Mouse (Mus musculus): Measurements from ENCODE around the gene Ndufb8. TPM values are rescaled to one million over a fixed set of nuclear protein-coding genes. Genes with fewer than 3 reads are reported as not detected.
A peak's percentile ranks its signal among the peaks of the same experiment; 100 is the strongest.

The Ndufb8 gene
- polyA plus RNA-seq, 1 experiment from 2014 or later = 617 TPM

DNA sequence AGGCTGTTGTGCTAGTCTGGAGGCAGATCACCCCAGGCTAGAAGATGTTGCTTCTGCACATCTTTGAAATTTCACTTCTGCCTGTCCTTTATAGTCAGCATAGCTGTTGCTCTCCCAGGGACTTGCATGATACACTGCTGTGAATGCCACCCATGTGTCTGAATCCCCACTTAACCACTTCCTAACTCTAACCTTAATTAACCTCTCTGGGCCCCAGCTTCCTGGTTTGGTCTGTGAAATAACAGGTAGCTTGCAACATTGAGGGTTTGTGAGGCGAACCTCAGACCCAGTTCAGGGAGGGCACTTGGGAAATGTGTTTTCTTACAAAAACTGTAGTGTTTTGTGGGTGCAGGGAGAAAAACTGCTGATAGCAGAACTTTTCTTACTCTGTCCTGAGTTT lies 22.8 kb upstream of the Ndufb8 start:
- Histone ChIP-seq H3K27ac (ENCODE audit: low read depth) (no peak overlapping the region), H3K9me3 (ENCODE audit: control insufficient read depth, low read length) (no peaks in the 10 kb centered on the region), H3K27me3 (replicated peaks; ENCODE audit: control insufficient read depth, insufficient read depth, low read length) (no peaks in the 10 kb centered on the region), H3K4me2 (ENCODE audit: low read length) (no peak overlapping the region), H3K4me1 (replicated peaks; ENCODE audit: control insufficient read depth, insufficient read depth, low read length) (no peaks in the 10 kb centered on the region), H3K36me3 (ENCODE audit: control insufficient read depth, insufficient read depth, low read length) (peaks cover 18% of the 10 kb centered on the region), H3K4me3 (ENCODE audit: low read depth, low read length) (no peak overlapping the region), H3K9ac (ENCODE audit: low read length) (no peak overlapping the region)
- DNase-seq (ENCODE audit: low spot score) (no peak), ATAC-seq (replicated peaks; ENCODE audit: low FRiP score, low TSS enrichment, low read depth) (no peak)
- WGBS = 66% methylated on average over 1 of the region's 1 CpGs

DNA sequence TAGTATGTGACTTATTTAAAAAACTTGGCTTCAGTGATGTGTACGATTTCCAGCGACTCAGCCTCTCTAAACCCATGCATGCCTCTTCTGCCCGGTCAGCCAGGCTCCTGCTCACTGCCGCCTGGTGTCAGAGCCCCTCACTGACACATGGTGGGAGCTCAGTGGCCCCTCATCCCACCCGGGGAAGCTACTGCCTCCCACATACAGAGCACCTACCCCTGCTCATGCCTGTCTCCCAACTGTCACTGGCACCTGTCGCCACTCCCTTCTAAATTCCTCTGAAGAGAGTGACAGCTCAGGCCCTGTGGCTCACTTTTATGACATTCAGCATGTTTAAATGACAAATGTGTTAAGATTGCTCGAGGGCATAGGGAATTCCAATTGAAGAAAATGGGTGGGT lies 21.0 kb upstream of the Ndufb8 start:
- H3K4me3 ChIP-seq (ENCODE audit: low read depth, low read length) = no peak overlapping the region
- peaks cover 35% of the 10 kb centered on the region for H3K36me3 ChIP-seq (ENCODE audit: control insufficient read depth, insufficient read depth, low read length)
- no peaks in the 10 kb centered on the region for H3K27me3 ChIP-seq (replicated peaks; ENCODE audit: control insufficient read depth, insufficient read depth, low read length)
- H3K4me2 ChIP-seq (ENCODE audit: low read length) = no peak overlapping the region
- ATAC-seq (replicated peaks; ENCODE audit: low FRiP score, low TSS enrichment, low read depth) = no peak
- H3K27ac ChIP-seq (ENCODE audit: low read depth) = no peak overlapping the region
- no peaks in the 10 kb centered on the region for H3K9me3 ChIP-seq (ENCODE audit: control insufficient read depth, low read length)
- H3K4me1 ChIP-seq (replicated peaks; ENCODE audit: control insufficient read depth, insufficient read depth, low read length) = no peaks in the 10 kb centered on the region
- no peak overlapping the region for H3K9ac ChIP-seq (ENCODE audit: low read length)
- no peak for DNase-seq (ENCODE audit: low spot score)
- WGBS = 56% methylated on average over 7 of the region's 7 CpGs

DNA sequence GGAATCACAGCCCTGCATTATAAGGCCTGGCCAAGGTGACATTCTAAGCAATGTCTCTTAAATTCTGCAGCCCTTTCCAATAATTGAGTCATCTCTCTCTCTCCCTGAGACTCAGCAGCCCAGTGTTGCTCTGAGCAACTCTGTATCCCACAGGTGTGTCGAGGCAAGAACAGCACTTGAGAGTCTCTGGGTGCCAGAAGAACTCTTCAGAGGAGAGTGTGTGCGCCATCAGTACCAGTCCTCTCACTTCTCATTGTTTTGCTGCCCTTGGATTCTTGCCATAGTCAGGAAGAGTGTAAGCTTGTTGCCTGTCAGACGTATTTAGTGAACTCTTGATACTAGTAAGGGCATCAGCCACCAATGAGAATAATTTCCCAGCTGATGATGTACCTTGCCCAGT lies 12.5 kb upstream of the Ndufb8 start:
- no peak overlapping the region for H3K4me3 ChIP-seq (ENCODE audit: low read depth, low read length)
- H3K27me3 ChIP-seq (replicated peaks; ENCODE audit: control insufficient read depth, insufficient read depth, low read length) = no peaks in the 10 kb centered on the region
- no peaks in the 10 kb centered on the region for H3K9me3 ChIP-seq (ENCODE audit: control insufficient read depth, low read length)
- DNase-seq (ENCODE audit: low spot score) (no peak), ATAC-seq (replicated peaks; ENCODE audit: low FRiP score, low TSS enrichment, low read depth) (no peak)
- WGBS = 89% methylated on average over 3 of the region's 3 CpGs
- H3K36me3 ChIP-seq (ENCODE audit: control insufficient read depth, insufficient read depth, low read length) = peaks cover 84% of the 10 kb centered on the region
- no peak overlapping the region for H3K4me2 ChIP-seq (ENCODE audit: low read length)
- H3K4me1 ChIP-seq (replicated peaks; ENCODE audit: control insufficient read depth, insufficient read depth, low read length) = peaks cover 14% of the 10 kb centered on the region; the same call in 1 of the 2 replicates
- H3K27ac ChIP-seq (ENCODE audit: low read depth) = no peak overlapping the region
- H3K9ac ChIP-seq (ENCODE audit: low read length) = no peak overlapping the region

DNA sequence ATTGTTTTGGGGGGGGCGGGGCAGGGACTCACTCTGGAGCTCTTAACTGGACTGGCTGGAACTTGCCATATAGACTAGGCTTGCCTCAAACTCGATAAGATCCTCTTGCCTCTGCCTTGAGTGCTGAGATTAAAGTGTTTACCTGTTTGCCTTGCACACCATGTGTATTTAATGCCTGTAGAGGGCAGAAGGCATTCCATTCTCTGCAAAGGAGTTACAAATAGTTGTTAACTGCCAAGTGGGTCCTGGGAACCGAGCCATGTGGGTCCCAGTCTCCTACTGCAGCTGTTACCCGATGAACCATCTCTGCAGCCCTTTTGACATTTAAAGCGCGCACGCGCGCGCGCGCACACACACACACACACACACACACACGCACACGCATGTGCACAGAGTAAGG lies 8.8 kb upstream of the Ndufb8 start:
- ATAC-seq (replicated peaks; ENCODE audit: low FRiP score, low TSS enrichment, low read depth) = no peak
- 89% methylated on average over 14 of the region's 14 CpGs for WGBS
- peaks cover 47% of the 10 kb centered on the region for H3K36me3 ChIP-seq (ENCODE audit: control insufficient read depth, insufficient read depth, low read length)
- H3K9me3 ChIP-seq (ENCODE audit: control insufficient read depth, low read length) = no peaks in the 10 kb centered on the region
- H3K27me3 ChIP-seq (replicated peaks; ENCODE audit: control insufficient read depth, insufficient read depth, low read length) = no peaks in the 10 kb centered on the region
- peak overlapping the region; percentile 89 for H3K4me2 ChIP-seq (ENCODE audit: low read length)
- no peak for DNase-seq (ENCODE audit: low spot score)
- peaks cover 14% of the 10 kb centered on the region; the same call in 1 of the 2 replicates for H3K4me1 ChIP-seq (replicated peaks; ENCODE audit: control insufficient read depth, insufficient read depth, low read length)
- 0 out of 2 replicates have a peak overlapping the region, but pooled peaks have one; percentile 66 for H3K4me3 ChIP-seq (ENCODE audit: low read depth, low read length)
- H3K27ac ChIP-seq (ENCODE audit: low read depth) = no peak overlapping the region
- no peak overlapping the region for H3K9ac ChIP-seq (ENCODE audit: low read length)

DNA sequence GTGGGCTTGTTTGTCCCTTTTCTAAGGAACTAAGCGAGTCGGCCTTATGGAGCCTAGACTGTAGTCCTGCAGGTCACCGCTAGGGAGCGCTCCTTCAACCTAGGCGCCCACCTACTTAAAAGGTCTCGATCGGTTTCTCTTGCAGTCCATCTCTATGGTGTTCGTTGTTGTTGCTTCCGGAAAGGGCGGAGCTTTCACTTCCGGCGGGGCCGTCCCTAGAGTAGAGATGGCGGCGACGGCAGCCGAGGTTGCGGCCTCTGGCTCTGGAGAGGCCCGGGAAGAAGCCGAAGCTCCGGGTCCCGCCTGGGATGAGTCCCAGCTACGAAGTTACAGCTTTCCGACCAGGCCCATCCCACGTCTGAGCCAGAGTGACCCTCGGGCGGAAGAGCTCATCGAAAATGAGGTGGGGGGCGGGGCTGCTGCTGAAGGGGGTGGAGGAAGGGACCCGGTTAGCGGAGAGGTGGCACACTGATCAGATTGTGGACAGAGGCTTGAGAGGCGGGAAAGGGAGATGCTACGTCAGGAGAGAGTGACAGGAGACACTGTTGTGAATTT lies 7.5 kb upstream of the Ndufb8 start, which contains the start of gene Hif1an:
Gene Hif1an, plus strand, starts transcription at position 199 of the 555 bp plus-strand sequence.
- Histone ChIP-seq H3K36me3 (ENCODE audit: control insufficient read depth, insufficient read depth, low read length) (peaks cover 34% of the 10 kb centered on the region), H3K27me3 (replicated peaks; ENCODE audit: control insufficient read depth, insufficient read depth, low read length) (no peaks in the 10 kb centered on the region), H3K9ac (ENCODE audit: low read length) (peak within 1 kb of the TSS; percentile 71), H3K9me3 (ENCODE audit: control insufficient read depth, low read length) (no peaks in the 10 kb centered on the region), H3K27ac (ENCODE audit: low read depth) (peak within 1 kb of the TSS; percentile 30; the same call in 1 of the 2 replicates), H3K4me2 (ENCODE audit: low read length) (peak within 1 kb of the TSS; percentile 89), H3K4me1 (replicated peaks; ENCODE audit: control insufficient read depth, insufficient read depth, low read length) (peaks cover 14% of the 10 kb centered on the region; the same call in 1 of the 2 replicates), H3K4me3 (ENCODE audit: low read depth, low read length) (peak within 1 kb of the TSS; percentile 66)
- WGBS = under 1% methylated on average over 33 of the region's 33 CpGs
- DNase-seq (ENCODE audit: low spot score) = peak; percentile 97
- ATAC-seq (replicated peaks; ENCODE audit: low FRiP score, low TSS enrichment, low read depth) = peak; percentile 97

DNA sequence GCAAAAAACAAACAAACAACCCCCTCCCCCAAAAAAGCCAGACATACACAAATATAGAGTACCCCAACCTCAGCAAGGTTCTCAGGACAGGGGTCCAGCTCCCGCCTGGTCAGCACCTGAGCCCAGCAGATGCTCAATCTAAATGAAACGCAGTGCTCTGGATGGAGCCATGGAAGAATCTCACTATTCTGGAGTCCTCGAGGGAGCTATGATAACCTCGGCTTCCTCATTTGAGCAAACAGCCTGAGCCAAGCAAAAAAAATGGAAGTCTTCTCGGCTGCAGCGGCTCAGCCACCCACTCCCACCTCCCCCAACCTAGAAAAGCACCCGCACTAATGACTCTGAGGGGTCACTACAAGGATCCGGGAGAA lies 765 bp downstream of the Ndufb8 start:
- ATAC-seq (replicated peaks; ENCODE audit: low FRiP score, low TSS enrichment, low read depth) (0 out of 2 replicates have a peak, but pooled peaks have one; percentile 16), DNase-seq (ENCODE audit: low spot score) (peak; percentile 62)
- Histone ChIP-seq H3K4me3 (ENCODE audit: low read depth, low read length) (peak overlapping the region; percentile 98), H3K27me3 (replicated peaks; ENCODE audit: control insufficient read depth, insufficient read depth, low read length) (no peaks in the 10 kb centered on the region), H3K4me1 (replicated peaks; ENCODE audit: control insufficient read depth, insufficient read depth, low read length) (peaks cover 6% of the 10 kb centered on the region), H3K36me3 (ENCODE audit: control insufficient read depth, insufficient read depth, low read length) (peaks cover 41% of the 10 kb centered on the region), H3K9me3 (ENCODE audit: control insufficient read depth, low read length) (no peaks in the 10 kb centered on the region), H3K9ac (ENCODE audit: low read length) (peak overlapping the region; percentile 92), H3K4me2 (ENCODE audit: low read length) (peak overlapping the region; percentile 92), H3K27ac (ENCODE audit: low read depth) (no peak overlapping the region)
- 3% methylated on average over 8 of the region's 8 CpGs for whole genome bisulfite sequencing

DNA sequence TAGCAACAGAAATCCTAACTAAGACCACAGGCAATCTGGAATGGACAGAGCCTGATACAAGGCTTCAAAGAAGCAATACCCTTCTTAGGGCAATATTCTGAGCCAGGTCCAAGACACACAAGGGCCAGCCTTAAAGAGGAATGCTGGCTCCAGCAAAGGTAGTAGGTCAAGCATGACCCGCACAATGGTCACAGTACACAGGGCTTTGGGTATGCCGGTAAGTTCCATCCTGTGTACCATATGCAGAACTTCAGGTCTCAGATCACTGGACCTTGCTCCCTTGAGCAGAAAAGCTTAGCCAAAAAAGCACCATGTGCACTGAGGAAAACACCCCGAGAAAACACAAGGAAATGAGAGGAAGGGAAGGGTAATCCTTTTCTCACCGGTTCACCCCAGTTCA lies 2.0 kb downstream of the Ndufb8 start:
- H3K9me3 ChIP-seq (ENCODE audit: control insufficient read depth, low read length) = no peaks in the 10 kb centered on the region
- no peak overlapping the region for H3K4me2 ChIP-seq (ENCODE audit: low read length)
- WGBS = 93% methylated on average over 4 of the region's 4 CpGs
- no peaks in the 10 kb centered on the region for H3K27me3 ChIP-seq (replicated peaks; ENCODE audit: control insufficient read depth, insufficient read depth, low read length)
- peaks cover 52% of the 10 kb centered on the region for H3K36me3 ChIP-seq (ENCODE audit: control insufficient read depth, insufficient read depth, low read length)
- no peak overlapping the region for H3K9ac ChIP-seq (ENCODE audit: low read length)
- no peak overlapping the region for H3K4me3 ChIP-seq (ENCODE audit: low read depth, low read length)
- DNase-seq (ENCODE audit: low spot score) = no peak
- no peak overlapping the region for H3K27ac ChIP-seq (ENCODE audit: low read depth)
- no peak for ATAC-seq (replicated peaks; ENCODE audit: low FRiP score, low TSS enrichment, low read depth)
- H3K4me1 ChIP-seq (replicated peaks; ENCODE audit: control insufficient read depth, insufficient read depth, low read length) = peaks cover 6% of the 10 kb centered on the region

DNA sequence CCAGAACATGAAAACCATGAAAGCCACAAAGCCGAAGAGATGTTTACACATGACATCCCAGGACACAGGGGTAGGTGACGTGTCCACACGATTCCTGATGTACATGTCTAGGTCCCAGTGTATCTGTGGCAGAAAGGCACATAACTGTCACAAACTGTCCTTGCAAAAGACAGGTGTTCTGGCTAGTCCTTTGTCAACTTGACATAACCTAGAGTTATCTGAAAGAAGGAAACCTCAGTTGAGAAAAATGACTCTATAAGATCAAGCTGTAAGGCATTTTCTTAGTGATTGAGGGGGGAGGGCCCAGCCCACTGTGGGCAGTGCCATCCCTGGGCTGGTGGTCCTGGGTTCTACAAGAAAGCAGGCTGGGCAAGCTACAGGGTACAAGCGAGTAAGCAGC lies 2.5 kb downstream of the Ndufb8 start, which contains the start of gene Gm20538:
Gene Gm20538, minus strand, starts transcription at position 101 of the 400 bp plus-strand sequence.
- H3K9me3 ChIP-seq (ENCODE audit: control insufficient read depth, low read length) = no peaks in the 10 kb centered on the region
- no peak within 1 kb of the TSS for H3K4me3 ChIP-seq (ENCODE audit: low read depth, low read length)
- 91% methylated on average over 4 of the region's 4 CpGs for whole genome bisulfite sequencing
- peaks cover 6% of the 10 kb centered on the region for H3K4me1 ChIP-seq (replicated peaks; ENCODE audit: control insufficient read depth, insufficient read depth, low read length)
- no peak within 1 kb of the TSS for H3K4me2 ChIP-seq (ENCODE audit: low read length)
- ATAC-seq (replicated peaks; ENCODE audit: low FRiP score, low TSS enrichment, low read depth) (no peak), DNase-seq (ENCODE audit: low spot score) (no peak)
- no peaks in the 10 kb centered on the region for H3K27me3 ChIP-seq (replicated peaks; ENCODE audit: control insufficient read depth, insufficient read depth, low read length)
- no peak within 1 kb of the TSS for H3K27ac ChIP-seq (ENCODE audit: low read depth)
- H3K36me3 ChIP-seq (ENCODE audit: control insufficient read depth, insufficient read depth, low read length) = peaks cover 58% of the 10 kb centered on the region
- H3K9ac ChIP-seq (ENCODE audit: low read length) = no peak within 1 kb of the TSS
